Mouse (Mus musculus) liver, embryonic 12.5 days (tissue): ENCODE measurements around the gene Yy1. TPM values are rescaled to one million over a fixed set of nuclear protein-coding genes. Genes with fewer than 3 reads are reported as not detected.
A peak's percentile ranks its signal among the peaks of the same experiment; 100 is the strongest.

ENCODE experiments used
- ATAC-seq: fragments of 200-750 bp; cut with Nextera tagmentation; 2 replicates; pipeline ENCODE4 v1.8.0; 2017; ENCODE audit warnings: moderate number of reproducible peaks, mild to moderate bottlenecking, moderate library complexity
- H3K27ac ChIP-seq: fragments of 300-500 bp; sonication (generic); 2 replicates; pipeline ENCODE4 v1.5.1; 2016; ENCODE audit warnings: mild to moderate bottlenecking
- H3K27me3 ChIP-seq: fragments of 300-500 bp; sonication (generic); replicated peaks from 2 replicates; pipeline ENCODE4 v1.6.1; 2016; ENCODE audit warnings: mild to moderate bottlenecking, moderate library complexity
- H3K36me3 ChIP-seq: fragments of 300-500 bp; sonication (generic); 2 replicates; pipeline ENCODE4 v1.6.1; 2016; ENCODE audit warnings: mild to moderate bottlenecking, moderate library complexity
- H3K4me1 ChIP-seq: fragments of 300-500 bp; sonication (generic); 2 replicates; pipeline ENCODE4 v1.6.1; 2016
- H3K4me2 ChIP-seq: fragments of 300-500 bp; sonication (generic); 2 replicates; pipeline ENCODE4 v1.6.1; 2016; ENCODE audit warnings: mild to moderate bottlenecking, moderate library complexity
- H3K4me3 ChIP-seq: fragments of 300-500 bp; sonication (generic); 2 replicates; pipeline ENCODE4 v1.5.1; 2016; ENCODE audit warnings: mild to moderate bottlenecking, moderate library complexity
- H3K9ac ChIP-seq: fragments of 300-500 bp; sonication (generic); 2 replicates; pipeline ENCODE4 v1.6.1; 2016; ENCODE audit warnings: mild to moderate bottlenecking, moderate library complexity
- H3K9me3 ChIP-seq: fragments of 300-500 bp; sonication (generic); replicated peaks from 2 replicates; pipeline ENCODE4 v1.6.1; 2016; ENCODE audit warnings: mild to moderate bottlenecking, moderate library complexity
- WGBS: fragments of 180-500 bp; shearing (Covaris S2); methylation state at CpG from one replicate; pipeline ENCODE4 v1.1.7; 2016; ENCODE audit not compliant: insufficient replicate concordance; 5-methylcytosine and 5-hydroxymethylcytosine counted together
- polyA plus RNA-seq: library from polyadenylated mRNA; unstranded; fragments of >200 nt; fragmentation: Nextera tagmentation; extraction: Ambion mirVana; gene quantifications from 2 replicates; pipeline ENCODE4 v1.2.1, GENCODE M21; 2016

Gene Yy1
- 13.1 and 14.6 TPM in 2 replicates for polyA plus RNA-seq

DNA sequence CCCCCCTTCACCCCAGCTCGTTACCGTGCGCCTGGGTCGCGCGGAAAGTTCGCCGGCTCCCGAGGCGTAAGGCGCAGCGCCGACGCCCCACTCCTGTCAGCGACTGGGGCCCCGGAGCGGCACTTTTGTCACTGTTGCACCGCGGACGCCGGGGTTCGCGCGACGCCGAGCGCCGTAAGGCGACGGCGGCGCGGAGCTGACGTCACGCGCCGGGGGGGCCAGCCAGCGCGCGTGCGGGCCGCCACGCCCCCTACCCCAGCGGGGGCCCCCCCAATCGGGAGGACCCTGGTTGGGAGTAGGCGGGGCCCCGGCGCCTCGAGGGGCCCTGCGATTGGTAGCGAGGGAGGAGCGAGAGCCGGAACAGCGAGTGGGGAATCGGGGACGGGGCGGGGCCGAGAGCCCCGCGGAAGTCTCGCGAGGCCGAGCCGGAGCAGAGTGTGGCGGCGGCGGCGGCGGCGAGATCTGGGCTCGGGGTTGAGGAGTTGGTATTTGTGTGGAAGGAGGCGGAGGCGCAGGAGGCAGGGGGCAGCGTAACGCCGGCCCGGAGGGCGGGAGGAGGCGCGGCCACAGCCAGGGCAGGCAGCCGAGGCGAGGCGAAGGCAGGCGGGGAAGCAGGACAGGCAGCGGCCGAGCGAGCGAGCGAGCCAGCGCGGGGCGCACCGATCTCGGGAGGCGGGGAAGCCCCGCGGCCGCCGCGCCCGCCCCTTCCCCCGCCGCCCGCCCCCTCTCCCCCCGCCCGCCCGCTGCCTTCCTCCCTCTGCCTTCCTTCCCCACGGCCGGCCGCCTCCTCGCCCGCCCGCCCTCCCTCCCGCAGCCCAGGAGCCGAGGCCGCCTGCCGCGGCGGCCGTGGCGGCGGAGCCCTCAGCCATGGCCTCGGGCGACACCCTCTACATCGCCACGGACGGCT, at the start of gene Yy1:
Yy1 (plus strand) TSS at position 428 of the 907 bp plus-strand sequence.
- Histone ChIP-seq H3K9me3 (no peaks in the 10 kb centered on the region), H3K9ac (peak within 1 kb of the TSS; percentile 98), H3K4me3 (peak within 1 kb of the TSS; percentile 99), H3K36me3 (peaks cover 14% of the 10 kb centered on the region), H3K27me3 (no peaks in the 10 kb centered on the region), H3K4me2 (peak within 1 kb of the TSS; percentile 77), H3K27ac (peak within 1 kb of the TSS; percentile 100), H3K4me1 (peaks cover 61% of the 10 kb centered on the region)
- ATAC-seq: peak; percentile 84
- under 1% methylated on average over 90 of the region's 127 CpGs for WGBS

- Histone ChIP-seq H3K27ac (no peak overlapping the region), H3K27me3 (0 out of 2 replicates have a peak, but pooled peaks cover 4% of the 10 kb centered on the region)
Observed at GRCm38 (mm10) chr12:108745990-108746389, 46.8 kb upstream of the Yy1 start.

DNA sequence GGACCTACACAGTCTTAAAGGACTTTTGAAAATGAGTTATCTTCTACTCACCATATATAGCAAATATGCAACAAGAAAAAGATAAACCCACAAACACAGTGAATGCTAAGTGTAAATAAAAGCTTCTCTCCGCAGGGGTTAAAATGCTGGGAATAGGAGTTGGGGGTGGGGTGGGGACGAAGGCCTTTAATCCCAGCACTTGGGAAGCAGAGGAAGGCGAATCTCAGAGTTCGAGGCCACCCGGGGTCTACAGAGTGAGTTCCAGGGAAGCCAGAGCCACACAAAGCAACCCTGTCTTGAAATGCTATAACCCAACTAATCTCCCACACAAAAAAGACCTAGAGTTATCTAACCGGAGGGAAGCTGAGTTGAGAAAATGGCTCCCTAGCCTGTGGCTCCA, 43.8 kb upstream of the Yy1 start:
- Histone ChIP-seq H3K9me3 (no peaks in the 10 kb centered on the region), H3K4me2 (no peak overlapping the region), H3K27me3 (0 out of 2 replicates have a peak, but pooled peaks cover 4% of the 10 kb centered on the region), H3K4me1 (no peaks in the 10 kb centered on the region), H3K4me3 (no peak overlapping the region), H3K27ac (no peak overlapping the region), H3K9ac (no peak overlapping the region), H3K36me3 (no peaks in the 10 kb centered on the region)
- ATAC-seq: no peak
- 65% methylated on average over 6 of the region's 6 CpGs for WGBS

More at GRCm38 (mm10) chr12:108745990-108746389, 46.8 kb upstream of the Yy1 start:
- Histone ChIP-seq H3K36me3 (no peaks in the 10 kb centered on the region), H3K4me1 (no peaks in the 10 kb centered on the region), H3K9ac (no peak overlapping the region), H3K9me3 (no peaks in the 10 kb centered on the region), H3K4me2 (no peak overlapping the region), H3K4me3 (no peak overlapping the region)
- no peak for ATAC-seq

DNA sequence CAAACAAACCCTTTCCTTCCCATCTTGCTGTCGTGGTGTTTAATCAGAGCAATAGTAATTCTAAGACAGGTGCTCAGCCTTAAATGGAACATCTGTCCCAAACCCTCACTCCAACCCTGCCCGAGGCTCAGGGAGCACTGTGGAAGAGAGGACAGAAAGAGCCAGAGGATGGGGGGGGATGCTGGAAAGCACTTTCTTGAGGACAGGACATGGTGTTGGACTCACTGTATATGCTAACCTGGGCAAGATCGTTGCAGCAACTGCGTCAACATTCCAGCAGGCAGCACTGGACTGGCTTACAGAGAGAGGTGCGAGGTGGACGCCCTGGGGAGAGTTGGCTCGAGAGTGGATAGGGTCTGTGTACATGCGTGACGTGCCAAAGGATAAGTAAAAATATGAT, 43.3 kb upstream of the Yy1 start:
- Histone ChIP-seq H3K27me3 (0 out of 2 replicates have a peak, but pooled peaks cover 4% of the 10 kb centered on the region), H3K4me1 (no peaks in the 10 kb centered on the region), H3K9me3 (no peaks in the 10 kb centered on the region), H3K27ac (no peak overlapping the region), H3K4me2 (no peak overlapping the region), H3K9ac (no peak overlapping the region), H3K36me3 (no peaks in the 10 kb centered on the region), H3K4me3 (no peak overlapping the region)
- no peak for ATAC-seq
- WGBS: 71% methylated on average over 9 of the region's 9 CpGs

DNA sequence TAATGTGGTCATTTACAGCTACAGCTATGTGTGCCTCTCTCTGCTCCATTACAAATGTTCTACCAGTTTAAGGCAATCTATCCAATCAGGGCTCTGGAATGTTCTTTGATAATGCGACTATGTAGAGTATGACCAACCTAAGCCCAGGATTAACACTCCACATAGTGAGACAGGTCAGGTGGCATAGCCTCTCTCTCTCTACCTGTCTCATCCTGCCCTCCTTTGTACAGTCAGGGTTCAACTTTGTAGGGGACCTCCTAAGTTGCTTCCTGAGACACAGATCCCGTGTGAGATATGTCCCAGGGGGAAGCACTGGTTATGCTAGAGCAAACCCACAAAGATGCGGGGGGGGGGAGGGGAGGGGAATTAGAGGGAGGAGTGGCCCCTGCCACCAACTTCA, 42.5 kb upstream of the Yy1 start:
- Histone ChIP-seq H3K9ac (no peak overlapping the region), H3K4me3 (no peak overlapping the region), H3K27me3 (0 out of 2 replicates have a peak, but pooled peaks cover 4% of the 10 kb centered on the region), H3K36me3 (no peaks in the 10 kb centered on the region), H3K4me1 (no peaks in the 10 kb centered on the region), H3K27ac (no peak overlapping the region), H3K9me3 (no peaks in the 10 kb centered on the region), H3K4me2 (no peak overlapping the region)
- ATAC-seq: no peak
- 45% methylated on average over 3 of the region's 3 CpGs for WGBS

GRCm38 (mm10) chr12:108751790-108752189, 41.0 kb upstream of the Yy1 start:
- 59% methylated on average over 9 of the region's 9 CpGs for WGBS
- H3K27me3 ChIP-seq: 0 out of 2 replicates have a peak, but pooled peaks cover 4% of the 10 kb centered on the region
- no peak overlapping the region for H3K27ac ChIP-seq
- H3K4me1 ChIP-seq: 0 out of 2 replicates have a peak, but pooled peaks cover under 1% of the 10 kb centered on the region
- H3K4me2 ChIP-seq: no peak overlapping the region
- no peaks in the 10 kb centered on the region for H3K9me3 ChIP-seq
- ATAC-seq: no peak
- no peaks in the 10 kb centered on the region for H3K36me3 ChIP-seq
- H3K4me3 ChIP-seq: no peak overlapping the region
- no peak overlapping the region for H3K9ac ChIP-seq

- Histone ChIP-seq H3K4me2 (no peak overlapping the region), H3K4me1 (peaks cover 22% of the 10 kb centered on the region), H3K9ac (no peak overlapping the region), H3K27ac (no peak overlapping the region), H3K36me3 (no peaks in the 10 kb centered on the region), H3K4me3 (no peak overlapping the region), H3K27me3 (0 out of 2 replicates have a peak, but pooled peaks cover 4% of the 10 kb centered on the region), H3K9me3 (no peaks in the 10 kb centered on the region)
- WGBS: 74% methylated on average over 21 of the region's 21 CpGs
- ATAC-seq: no peak
Observed at GRCm38 (mm10) chr12:108755141-108755540, 37.6 kb upstream of the Yy1 start.

DNA sequence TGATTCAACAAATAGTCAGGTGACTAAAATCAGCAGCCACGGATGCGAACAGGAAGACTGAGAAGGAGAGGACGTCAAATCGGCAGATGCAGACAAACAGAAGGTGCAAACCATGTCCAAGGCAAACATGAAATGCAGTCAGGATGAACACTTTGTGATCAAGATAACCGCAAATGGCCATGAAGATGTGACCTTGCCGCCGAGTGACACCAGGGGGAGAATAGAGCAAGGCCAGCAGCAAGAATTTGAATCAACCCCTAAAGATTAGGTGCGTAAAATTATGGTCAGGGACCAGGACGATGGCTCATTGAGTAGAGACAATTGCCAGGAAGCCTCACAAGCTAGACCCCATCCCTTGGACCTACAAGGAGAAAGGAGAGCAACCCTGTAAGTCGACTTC, 36.2 kb upstream of the Yy1 start:
- H3K9ac ChIP-seq: no peak overlapping the region
- ATAC-seq: no peak
- H3K27ac ChIP-seq: no peak overlapping the region
- H3K9me3 ChIP-seq: no peaks in the 10 kb centered on the region
- H3K4me1 ChIP-seq: peaks cover 37% of the 10 kb centered on the region
- H3K27me3 ChIP-seq: no peaks in the 10 kb centered on the region
- H3K4me2 ChIP-seq: 0 out of 2 replicates have a peak overlapping the region, but pooled peaks have one; percentile 86
- no peak overlapping the region for H3K4me3 ChIP-seq
- 77% methylated on average over 10 of the region's 10 CpGs for WGBS
- no peaks in the 10 kb centered on the region for H3K36me3 ChIP-seq

DNA sequence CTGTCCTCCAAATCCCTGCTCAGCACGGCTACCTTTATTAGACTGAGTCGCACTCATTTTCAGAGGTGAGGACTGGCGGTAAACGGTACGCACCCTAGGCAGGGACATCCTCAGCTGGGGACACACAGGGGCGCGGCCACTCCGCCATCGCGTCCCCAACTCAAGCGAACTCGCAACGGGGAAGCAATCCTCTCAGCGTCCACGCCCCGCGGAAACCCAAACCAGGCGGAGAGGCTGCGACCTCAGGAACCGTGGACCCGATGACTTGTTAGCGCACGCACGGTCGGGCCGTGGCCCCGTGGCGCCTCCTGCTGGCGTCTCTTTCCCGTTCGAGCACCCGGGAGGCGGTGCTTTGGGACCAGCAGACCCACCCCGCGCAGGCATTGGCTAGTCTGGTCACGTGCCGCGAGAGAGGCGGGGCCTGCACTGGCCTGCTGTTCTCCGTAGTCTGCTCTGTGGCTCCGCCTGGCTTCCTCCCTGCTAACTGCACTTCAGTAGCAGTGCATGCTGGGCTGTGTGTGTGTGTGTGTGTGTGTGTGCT, 35.0 kb upstream of the Yy1 start:
- Histone ChIP-seq H3K27me3 (no peaks in the 10 kb centered on the region), H3K36me3 (no peaks in the 10 kb centered on the region), H3K4me2 (peak overlapping the region; percentile 86), H3K9ac (peak overlapping the region; percentile 72), H3K9me3 (no peaks in the 10 kb centered on the region), H3K4me1 (peaks cover 46% of the 10 kb centered on the region), H3K27ac (peak overlapping the region; percentile 71; the same call in 1 of the 2 replicates), H3K4me3 (peak overlapping the region; percentile 67)
- WGBS: under 1% methylated on average over 41 of the region's 41 CpGs
- peak; percentile 97 for ATAC-seq

DNA sequence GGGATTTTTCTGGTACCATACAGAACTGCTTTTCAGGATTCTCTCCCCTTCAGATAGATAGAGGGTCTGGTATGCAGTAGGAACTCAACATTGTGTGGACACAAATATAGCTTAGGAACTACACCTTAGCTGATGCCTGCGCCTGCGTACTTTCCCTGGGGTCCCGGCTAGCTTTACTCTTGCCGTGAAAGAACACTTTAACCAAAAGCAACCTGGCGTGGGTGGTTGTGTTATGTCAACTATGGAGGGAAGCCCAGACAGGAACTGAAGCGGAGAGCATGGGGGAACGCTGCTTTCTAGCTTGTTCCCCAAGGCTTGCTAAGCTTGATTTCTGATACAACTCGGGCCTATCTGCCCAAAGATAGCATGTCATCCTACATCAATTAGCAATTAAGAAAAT, 34.5 kb upstream of the Yy1 start:
- H3K36me3 ChIP-seq: no peaks in the 10 kb centered on the region

DNA sequence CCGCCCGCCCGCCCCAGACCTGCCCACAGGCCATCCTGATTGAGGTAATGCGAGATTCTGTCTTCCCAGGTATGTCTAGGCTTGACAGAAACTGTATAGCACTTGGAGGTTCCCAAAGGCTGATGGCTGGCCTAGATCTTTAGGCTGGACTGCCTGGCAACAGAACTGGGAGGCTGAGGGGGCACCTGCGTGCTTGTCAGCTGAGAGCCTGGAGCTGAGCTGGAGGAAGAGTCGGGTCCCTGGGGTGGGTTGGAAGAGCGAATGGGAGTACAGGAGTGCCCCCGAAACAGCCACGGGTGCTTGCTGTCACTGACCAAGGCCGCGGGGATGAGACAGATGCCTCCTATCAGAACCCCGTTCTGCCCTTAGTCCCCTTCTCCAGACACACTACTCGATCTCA, 34.1 kb upstream of the Yy1 start:
- no peaks in the 10 kb centered on the region for H3K9me3 ChIP-seq

More for the DNA sequence above, 34.5 kb upstream of the Yy1 start:
- peak overlapping the region; percentile 67 for H3K4me3 ChIP-seq
- no peaks in the 10 kb centered on the region for H3K9me3 ChIP-seq
- 73% methylated on average over 8 of the region's 8 CpGs for WGBS
- H3K4me1 ChIP-seq: peaks cover 51% of the 10 kb centered on the region
- no peak overlapping the region for H3K9ac ChIP-seq
- peak overlapping the region; percentile 25 for H3K27ac ChIP-seq
- no peaks in the 10 kb centered on the region for H3K27me3 ChIP-seq
- peak overlapping the region; percentile 86 for H3K4me2 ChIP-seq
- no peak for ATAC-seq

DNA sequence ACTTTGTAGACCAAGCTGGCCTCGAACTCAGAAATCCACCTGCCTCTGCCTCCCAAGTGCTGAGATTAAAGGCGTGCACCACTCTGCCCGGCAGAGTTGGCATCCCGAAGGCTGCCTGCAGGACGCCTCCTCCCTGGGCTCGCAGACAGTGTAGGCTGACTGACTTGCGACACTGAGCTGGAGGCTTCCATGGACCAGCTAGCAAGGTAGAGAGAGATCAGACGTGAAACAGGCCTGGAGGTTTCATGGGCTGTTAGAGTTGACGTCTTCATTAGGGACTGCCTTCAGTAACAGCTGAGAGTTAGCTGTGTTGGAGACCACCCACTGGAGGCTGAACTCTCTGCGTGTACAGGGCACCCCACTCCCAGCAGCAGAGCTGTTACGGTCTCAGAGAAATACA, 33.5 kb upstream of the Yy1 start:
- H3K9me3 ChIP-seq: no peaks in the 10 kb centered on the region
- H3K9ac ChIP-seq: no peak overlapping the region
- peak overlapping the region; percentile 30; the same call in 1 of the 2 replicates for H3K27ac ChIP-seq
- no peaks in the 10 kb centered on the region for H3K27me3 ChIP-seq
- WGBS: 76% methylated on average over 11 of the region's 11 CpGs
- H3K4me1 ChIP-seq: peaks cover 61% of the 10 kb centered on the region
- no peak overlapping the region for H3K4me2 ChIP-seq
- H3K36me3 ChIP-seq: no peaks in the 10 kb centered on the region
- ATAC-seq: no peak
- no peak overlapping the region for H3K4me3 ChIP-seq

More for the DNA sequence above, 34.1 kb upstream of the Yy1 start:
- Histone ChIP-seq H3K9ac (no peak overlapping the region), H3K4me2 (peak overlapping the region; percentile 86; the same call in 1 of the 2 replicates), H3K36me3 (no peaks in the 10 kb centered on the region), H3K4me3 (no peak overlapping the region), H3K27ac (peak overlapping the region; percentile 25; the same call in 1 of the 2 replicates), H3K4me1 (peaks cover 55% of the 10 kb centered on the region), H3K27me3 (no peaks in the 10 kb centered on the region)
- ATAC-seq: no peak
- WGBS: 79% methylated on average over 13 of the region's 13 CpGs
